Mouse (Mus musculus): ENCODE data around the gene Wsb1. TPM values are rescaled to one million over a fixed set of nuclear protein-coding genes. Genes with fewer than 3 reads are reported as not detected.

The Wsb1 gene
- total and polyA plus RNA-seq, 3 experiments, result 48.8 to 90.9 (median 57.0) TPM

DNA sequence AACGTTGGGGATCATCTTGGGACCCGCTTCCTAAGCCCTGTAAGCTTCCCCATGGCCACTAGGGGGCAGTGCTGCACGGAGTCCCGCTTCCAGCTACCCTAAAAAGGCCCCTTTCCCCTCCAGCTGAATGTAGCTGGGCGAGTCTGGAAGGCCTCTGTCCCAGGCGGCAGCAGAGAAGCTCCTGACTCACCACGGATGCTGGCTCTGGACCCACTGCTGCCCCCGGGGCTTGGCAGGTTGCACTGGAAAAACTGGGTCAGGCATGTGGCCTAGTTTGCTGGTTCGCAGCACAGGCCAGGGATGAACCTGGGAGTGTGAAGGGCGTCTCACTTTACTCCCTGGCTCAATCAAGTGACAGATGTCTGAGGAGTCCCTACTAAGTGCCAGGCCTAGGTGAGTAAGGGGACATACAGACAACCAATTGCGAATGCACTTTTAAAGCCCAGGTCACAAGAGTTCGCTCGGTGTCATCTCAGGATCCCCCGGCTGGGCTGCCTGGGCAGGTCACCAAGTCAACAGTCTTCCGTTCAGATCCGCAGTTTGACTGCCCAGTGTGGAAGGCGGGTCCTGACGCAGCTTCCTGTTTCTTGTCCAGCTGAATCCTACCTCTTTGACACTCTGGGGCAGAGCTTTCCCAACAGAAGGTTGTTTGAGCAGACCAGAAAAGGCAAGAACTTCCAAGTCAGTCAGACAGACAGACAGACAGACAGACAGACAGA lies 29.8 kb downstream of the Wsb1 start (continued):
- TF ChIP-seq POLR2AphosphoS5 (IDR thresholded peaks at IDR 0.05; ENCODE audit: borderline replicate concordance, low read depth, low read length), result no peak
- TF ChIP-seq NELFE (IDR thresholded peaks at IDR 0.05; ENCODE audit: low read depth, low read length), result peak; percentile 42
- TF ChIP-seq BHLHE40 (IDR thresholded peaks at IDR 0.05; ENCODE audit: borderline replicate concordance, low read depth, low read length), result no peak

DNA sequence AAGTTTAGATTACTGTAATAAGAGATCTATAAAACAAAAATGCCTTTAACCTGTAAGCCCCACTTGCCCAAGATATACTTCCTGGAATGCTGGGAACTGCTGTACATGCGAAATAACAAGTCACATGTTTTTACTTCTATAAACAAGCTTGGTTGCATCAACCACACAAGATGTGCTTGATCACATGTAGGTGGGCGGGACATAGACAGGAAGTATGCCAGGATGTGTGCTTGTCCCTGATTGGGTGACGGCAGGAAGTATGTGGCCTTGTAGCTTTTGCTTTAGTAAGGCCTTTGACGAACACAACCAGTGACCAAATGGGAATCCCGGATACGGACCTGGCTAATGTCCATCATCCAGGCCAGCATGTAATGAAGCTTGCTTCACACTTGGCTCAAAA lies 31.1 kb downstream of the Wsb1 start:
- Histone ChIP-seq H3K4me3 (ENCODE audit: control insufficient read depth in 1 of 2, insufficient read depth in 1 of 2, low read depth in 2 of 2, low read length in 2 of 2) (no peak overlapping the region), H3K4me1 (ENCODE audit: control insufficient read depth in 1 of 2, insufficient read depth in 2 of 2, low read length in 2 of 2) (peaks cover 3 to 11% of the 10 kb centered on the region in 2 experiments; a peak in 3 of 4 replicates)

DNA sequence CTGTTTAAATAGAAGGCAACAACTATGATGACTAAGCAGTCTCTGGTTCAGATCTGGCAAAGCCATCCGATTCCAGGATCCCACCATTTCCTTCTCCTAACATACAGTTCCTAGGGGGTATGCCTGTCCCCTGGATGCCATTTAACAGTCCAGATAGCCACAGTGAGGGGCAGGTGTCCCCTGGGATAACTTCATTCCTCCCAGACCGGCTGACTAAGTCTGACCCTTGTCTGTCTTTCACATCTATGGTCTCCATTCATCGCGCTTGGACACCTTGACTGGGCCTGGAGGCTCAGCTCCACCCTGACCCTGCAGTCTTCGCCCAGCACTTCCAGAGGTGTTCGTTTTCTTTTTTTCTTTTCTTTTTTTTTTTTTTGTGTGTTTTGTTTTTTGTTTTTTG lies 31.8 kb downstream of the Wsb1 start:
- peaks cover 3 to 11% of the 10 kb centered on the region in 2 experiments; a peak in 3 of 4 replicates for H3K4me1 ChIP-seq (ENCODE audit: control insufficient read depth in 1 of 2, insufficient read depth in 2 of 2, low read length in 2 of 2)
- no peaks in the 10 kb centered on the region for H3K9me3 ChIP-seq (replicated peaks; ENCODE audit: insufficient read depth, low read length)
- TF ChIP-seq CHD2 (IDR thresholded peaks at IDR 0.05; ENCODE audit: low read length), result no peak
- TF ChIP-seq HCFC1 (IDR thresholded peaks at IDR 0.05; ENCODE audit: low read depth, low read length), result no peak
- TF ChIP-seq NELFE (IDR thresholded peaks at IDR 0.05; ENCODE audit: low read depth, low read length), result no peak
- TF ChIP-seq BHLHE40 (IDR thresholded peaks at IDR 0.05; ENCODE audit: borderline replicate concordance, low read depth, low read length), result no peak
- no peak for TF ChIP-seq ZKSCAN1 (IDR thresholded peaks at IDR 0.05; ENCODE audit: low read depth, low read length)
- no peak for TF ChIP-seq MEF2A (IDR thresholded peaks at IDR 0.05; ENCODE audit: extremely low read depth, insufficient replicate concordance, low read depth, low read length, poor library complexity, severe bottlenecking)
- no peak for TF ChIP-seq NRF1 (IDR thresholded peaks at IDR 0.05; ENCODE audit: insufficient read depth, low read depth, low read length, poor library complexity, severe bottlenecking)
- TF ChIP-seq POLR2AphosphoS2 (IDR thresholded peaks at IDR 0.05; ENCODE audit: low read length), result no peak
- no peak for TF ChIP-seq MAX (IDR thresholded peaks at IDR 0.05; ENCODE audit: low read length)
- no peak for TF ChIP-seq MAFK (IDR thresholded peaks at IDR 0.05; ENCODE audit: borderline replicate concordance, low read depth, low read length)
- no peak for TF ChIP-seq RAD21 (IDR thresholded peaks at IDR 0.05; ENCODE audit: low read depth, low read length)
- no peak for TF ChIP-seq E2F4 (IDR thresholded peaks at IDR 0.05; ENCODE audit: borderline replicate concordance, low read depth, low read length)
- no peak for TF ChIP-seq CHD1 (IDR thresholded peaks at IDR 0.05; ENCODE audit: low read depth, low read length)
- no peak for TF ChIP-seq TCF12 (IDR thresholded peaks at IDR 0.05; ENCODE audit: low read depth, low read length)
- TF ChIP-seq GABPA (IDR thresholded peaks at IDR 0.05; ENCODE audit: low read depth, low read length), result no peak
- DNase-seq (ENCODE audit: low read depth, low spot score), result no peak
- H3K27me3 ChIP-seq (ENCODE audit: control insufficient read depth in 1 of 2, insufficient read depth in 2 of 2, low read length in 2 of 2), result no peaks in the 10 kb centered on the region
- H3K4me3 ChIP-seq (ENCODE audit: control insufficient read depth in 1 of 2, insufficient read depth in 1 of 2, low read depth in 2 of 2, low read length in 2 of 2), result no peak overlapping the region
- H3K36me3 ChIP-seq (ENCODE audit: control insufficient read depth in 1 of 2, insufficient read depth in 2 of 2, low read length in 2 of 2), result peaks cover 0 to 5% of the 10 kb centered on the region in 2 experiments; a peak in 2 of 4 replicates
- no peak overlapping the region for H3K27ac ChIP-seq (ENCODE audit: control insufficient read depth, low read depth, low read length)
- H3K9ac ChIP-seq (ENCODE audit: control insufficient read depth, low read depth, low read length, poor library complexity, severe bottlenecking), result no peak overlapping the region
- H3K79me2 ChIP-seq (ENCODE audit: control insufficient read depth, insufficient read depth, low read length, poor library complexity), result no peaks in the 10 kb centered on the region

More for the DNA sequence above, 31.1 kb downstream of the Wsb1 start:
- Histone ChIP-seq H3K27ac (ENCODE audit: control insufficient read depth, low read depth, low read length) (no peak overlapping the region), H3K79me2 (ENCODE audit: control insufficient read depth, insufficient read depth, low read length, poor library complexity) (no peaks in the 10 kb centered on the region), H3K9ac (ENCODE audit: control insufficient read depth, low read depth, low read length, poor library complexity, severe bottlenecking) (no peak overlapping the region), H3K36me3 (ENCODE audit: control insufficient read depth in 1 of 2, insufficient read depth in 2 of 2, low read length in 2 of 2) (peaks cover 0 to 5% of the 10 kb centered on the region in 2 experiments; a peak in 2 of 4 replicates), H3K9me3 (replicated peaks; ENCODE audit: insufficient read depth, low read length) (no peaks in the 10 kb centered on the region), H3K27me3 (ENCODE audit: control insufficient read depth in 1 of 2, insufficient read depth in 2 of 2, low read length in 2 of 2) (no peaks in the 10 kb centered on the region)
- DNase-seq (ENCODE audit: low read depth, low spot score), result peak; percentile 88
- no peak for TF ChIP-seq GATA1 (IDR thresholded peaks at IDR 0.05; ENCODE audit: low read depth, low read length)
- 0 out of 2 replicates have a peak, but pooled peaks have one; percentile 24 for TF ChIP-seq MXI1 (IDR thresholded peaks at IDR 0.05; ENCODE audit: low read depth, low read length)
- TF ChIP-seq ZNF384 (IDR thresholded peaks at IDR 0.05; ENCODE audit: low read depth, low read length), result no peak
- no peak for TF ChIP-seq UBTF (IDR thresholded peaks at IDR 0.05; ENCODE audit: borderline replicate concordance, insufficient read depth, low read depth, low read length)
- TF ChIP-seq TBP (IDR thresholded peaks at IDR 0.05; ENCODE audit: low read depth, low read length), result 0 out of 2 replicates have a peak, but pooled peaks have one; percentile 27
- TF ChIP-seq TAL1 (IDR thresholded peaks at IDR 0.05; ENCODE audit: low read length), result no peak
- TF ChIP-seq EP300 (IDR thresholded peaks at IDR 0.05; ENCODE audit: low read depth in 1 of 2, low read length in 2 of 2), result no peak
- no peak for TF ChIP-seq TCF12 (IDR thresholded peaks at IDR 0.05; ENCODE audit: low read depth, low read length)
- TF ChIP-seq CHD1 (IDR thresholded peaks at IDR 0.05; ENCODE audit: low read depth, low read length), result no peak
- no peak for TF ChIP-seq HCFC1 (IDR thresholded peaks at IDR 0.05; ENCODE audit: low read depth, low read length)
- TF ChIP-seq MAX (IDR thresholded peaks at IDR 0.05; ENCODE audit: low read length), result peak; percentile 93
- TF ChIP-seq ZKSCAN1 (IDR thresholded peaks at IDR 0.05; ENCODE audit: low read depth, low read length), result no peak
- TF ChIP-seq MYC (IDR thresholded peaks at IDR 0.05; ENCODE audit: low read depth, low read length), result peak; percentile 87; the same call in 1 of the 2 replicates
- TF ChIP-seq POLR2A (IDR thresholded peaks at IDR 0.05; ENCODE audit: control insufficient read depth in 1 of 2, insufficient read depth in 1 of 2, low read depth in 1 of 2, low read length in 2 of 2, poor library complexity in 1 of 2), result peak in 1 of 2 experiments; percentile 46; a peak in 1 of 4 replicates
- TF ChIP-seq KAT2A (conservative IDR thresholded peaks at IDR 0.05; ENCODE audit: low read depth, low read length), result 0 out of 2 replicates have a peak, but pooled peaks have one; percentile 27
- TF ChIP-seq MEF2A (IDR thresholded peaks at IDR 0.05; ENCODE audit: extremely low read depth, insufficient replicate concordance, low read depth, low read length, poor library complexity, severe bottlenecking), result no peak
- TF ChIP-seq USF2 (IDR thresholded peaks at IDR 0.05; ENCODE audit: borderline replicate concordance in 1 of 2, insufficient read depth in 1 of 2, low read depth in 1 of 2, low read length in 2 of 2), result 0 out of 4 replicates have a peak, but pooled peaks of 1 of the 2 experiments have one; percentile 40
- TF ChIP-seq ETS1 (IDR thresholded peaks at IDR 0.05; ENCODE audit: low read depth, low read length), result peak; percentile 31; the same call in 1 of the 2 replicates
- no peak for TF ChIP-seq NELFE (IDR thresholded peaks at IDR 0.05; ENCODE audit: low read depth, low read length)
- TF ChIP-seq MYB (IDR thresholded peaks at IDR 0.05; ENCODE audit: low read depth, low read length), result no peak
- peak; percentile 45; the same call in 1 of the 2 replicates for TF ChIP-seq ELF1 (IDR thresholded peaks at IDR 0.05; ENCODE audit: low read depth, low read length)
- TF ChIP-seq SMC3 (IDR thresholded peaks at IDR 0.05; ENCODE audit: low read depth, low read length), result no peak
- TF ChIP-seq CHD2 (IDR thresholded peaks at IDR 0.05; ENCODE audit: low read length), result no peak
- peak; percentile 83 for TF ChIP-seq USF1 (IDR thresholded peaks at IDR 0.05; ENCODE audit: low read depth, low read length)

Measured in MEL (cell line).